Mouse (Mus musculus): ENCODE measurements around the gene Commd4.
"Not testable (repeated sequence)": the region's sequence is repeated elsewhere in the genome, so short reads cannot be mapped to it uniquely, and the experiment has no call there.

Gene Commd4

DNA sequence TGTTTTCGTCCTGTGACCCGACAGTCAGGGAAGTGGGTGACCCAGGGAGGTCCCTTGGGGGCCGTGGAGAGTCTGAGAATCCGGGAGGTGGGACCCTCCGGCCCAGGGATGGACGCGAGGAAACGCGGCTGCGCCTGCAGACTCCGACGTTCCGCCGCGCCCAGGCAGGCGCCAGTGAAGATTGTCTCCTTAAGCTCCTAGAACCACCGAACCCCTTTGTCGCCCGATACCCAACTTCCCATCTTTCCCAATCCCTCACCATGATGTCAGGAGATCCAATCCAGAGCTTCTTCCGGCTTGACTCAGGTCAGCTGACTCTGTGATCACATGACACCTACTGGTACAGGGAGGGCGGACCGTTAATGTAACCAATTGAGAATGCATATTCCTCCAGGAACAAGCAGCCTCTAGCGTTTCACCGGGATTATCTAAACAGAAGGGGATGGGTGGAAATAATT is at the start of gene Commd4:
Gene Commd4 (minus strand): TSS at position 319 of the 458 bp plus-strand sequence.
- peak; percentile 96 to 98 for DNase-seq

DNA sequence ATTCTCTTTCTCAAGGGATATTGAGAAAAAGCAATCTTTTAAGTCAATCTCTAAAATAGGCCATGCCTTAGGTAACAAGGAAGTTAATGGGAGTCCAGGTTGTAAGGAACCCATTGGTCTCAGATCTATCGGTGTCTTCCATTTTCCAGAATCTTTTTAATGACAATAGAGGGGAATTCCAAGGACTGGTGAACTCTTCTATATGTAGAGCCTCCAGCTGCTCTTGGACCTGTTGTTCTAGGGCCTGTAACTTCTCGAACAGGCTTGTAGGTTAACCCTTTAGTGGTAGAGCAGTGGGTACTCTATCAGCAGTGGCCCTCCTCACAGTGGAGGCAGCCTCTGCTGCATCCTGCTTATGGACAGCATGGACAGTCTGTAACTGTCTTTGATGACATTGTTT is 48.8 kb upstream of the Commd4 start:
- DNase-seq: no peak

DNA sequence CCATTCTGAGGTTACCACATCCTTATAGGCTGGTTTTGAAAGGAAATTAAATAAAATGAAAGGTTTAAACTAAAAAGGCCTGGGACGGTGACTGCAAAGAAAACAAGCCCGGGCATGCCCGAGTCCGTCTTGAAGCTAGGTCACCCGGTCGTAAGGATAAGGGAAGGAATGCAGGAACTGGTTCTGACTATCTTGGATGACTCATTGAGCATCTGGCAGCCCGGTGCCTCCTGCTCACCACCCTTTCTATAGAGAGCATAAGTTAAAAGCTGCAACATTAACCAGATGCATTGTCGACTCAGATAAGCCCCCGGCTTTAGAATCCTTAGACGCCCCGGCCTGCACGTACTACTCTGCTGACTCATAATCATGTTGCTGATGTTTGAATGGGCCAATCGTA is 45.4 kb upstream of the Commd4 start:
- DNase-seq: not testable (repeated sequence)

DNA sequence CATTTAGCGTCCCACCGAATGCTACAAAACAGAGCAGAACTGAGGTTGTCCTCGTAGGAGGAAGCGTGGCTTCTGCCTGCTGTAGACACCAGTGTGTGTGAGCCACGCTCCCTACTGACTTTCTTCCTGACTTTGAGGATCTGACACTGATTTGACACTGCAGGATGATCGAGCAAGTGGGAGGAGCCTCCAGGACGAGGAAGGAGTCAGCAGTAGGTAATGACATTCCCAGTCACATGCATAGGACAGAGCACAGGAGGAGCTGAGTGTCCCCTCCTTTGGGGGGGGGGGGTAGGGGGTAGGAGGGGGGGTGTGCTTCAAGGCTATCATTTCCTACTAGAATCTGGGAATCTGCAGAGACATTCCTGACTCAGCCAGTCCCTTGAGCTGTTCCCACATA is 44.9 kb upstream of the Commd4 start:
- DNase-seq: no peak

DNA sequence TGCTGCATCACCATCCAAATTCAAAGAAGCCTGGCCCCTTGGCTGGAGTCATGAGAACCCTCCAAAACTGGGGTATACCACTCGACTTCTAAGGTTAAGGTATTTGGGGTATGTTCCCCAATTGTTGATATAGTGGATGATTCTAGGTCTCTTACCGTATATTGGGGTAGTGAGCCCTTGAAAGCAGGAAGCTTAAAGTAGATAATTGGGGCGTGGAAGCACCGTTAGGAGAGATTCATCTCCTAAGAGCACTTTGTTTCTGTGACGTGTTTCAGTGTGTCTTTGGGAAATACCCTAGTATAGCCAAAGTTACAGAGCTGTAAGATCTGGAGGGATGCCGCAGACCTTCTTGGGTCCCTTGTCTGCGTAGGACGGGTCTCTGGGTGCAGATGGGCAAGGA is 39.3 kb upstream of the Commd4 start:
- DNase-seq: no peak

DNA sequence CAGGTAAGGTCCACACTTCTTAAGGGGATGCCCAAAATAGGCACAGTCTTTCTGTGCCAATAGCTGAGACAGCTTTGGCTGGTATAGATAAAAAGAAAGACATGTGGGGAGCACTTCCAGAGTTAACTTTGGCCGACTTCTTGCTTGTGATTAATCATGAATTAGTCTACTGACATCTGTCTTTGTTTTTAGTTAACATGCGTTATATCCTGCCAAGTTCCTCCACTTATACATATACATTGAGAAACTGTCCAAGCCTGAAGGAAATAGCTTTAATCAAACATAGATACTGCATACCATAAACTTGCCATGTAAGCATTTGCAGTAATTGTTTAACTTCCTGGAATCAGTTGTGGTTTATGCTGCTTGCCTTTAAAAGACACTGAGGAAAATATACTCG is 38.6 kb upstream of the Commd4 start:
- no peak for DNase-seq

DNA sequence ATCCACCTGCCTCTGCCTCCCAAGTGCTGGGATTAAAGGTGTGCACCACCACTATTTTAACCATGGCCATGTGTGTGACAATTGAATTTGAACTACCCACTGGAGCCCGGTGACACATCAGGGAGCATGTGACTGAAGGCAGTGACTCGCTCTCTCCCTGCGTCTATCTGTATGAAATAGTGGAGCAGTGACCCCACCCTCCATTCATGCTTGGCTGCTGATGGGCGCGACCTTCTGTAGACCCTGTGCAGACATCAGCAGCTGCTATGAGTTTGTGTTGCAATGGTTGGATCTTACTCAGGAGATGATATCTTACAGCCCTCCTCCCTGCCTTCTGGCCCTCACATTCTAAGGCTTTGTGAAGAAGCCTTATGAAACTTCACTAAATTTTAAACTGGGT is 10.3 kb upstream of the Commd4 start:
- DNase-seq: no peak

DNA sequence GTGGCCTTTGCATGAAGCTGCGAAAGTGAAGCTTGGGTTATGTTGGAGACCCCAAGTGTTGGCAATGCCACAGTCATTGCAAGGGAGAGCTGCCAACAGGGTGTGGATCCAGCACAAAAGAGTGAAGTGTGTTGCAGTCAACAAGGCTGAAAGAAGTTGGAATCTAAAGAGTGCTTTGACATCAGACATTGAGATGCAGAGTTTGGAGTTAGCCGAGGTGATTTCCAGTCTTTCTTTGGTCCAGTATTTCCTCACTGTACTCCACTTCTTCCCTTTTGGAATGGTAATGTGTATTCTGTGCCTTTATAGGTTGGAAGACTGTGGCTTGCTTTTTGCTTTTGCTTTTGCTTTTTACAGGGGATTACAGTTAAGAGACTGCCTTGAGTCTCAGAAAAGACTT is 8.0 kb upstream of the Commd4 start:
- DNase-seq: no peak

DNA sequence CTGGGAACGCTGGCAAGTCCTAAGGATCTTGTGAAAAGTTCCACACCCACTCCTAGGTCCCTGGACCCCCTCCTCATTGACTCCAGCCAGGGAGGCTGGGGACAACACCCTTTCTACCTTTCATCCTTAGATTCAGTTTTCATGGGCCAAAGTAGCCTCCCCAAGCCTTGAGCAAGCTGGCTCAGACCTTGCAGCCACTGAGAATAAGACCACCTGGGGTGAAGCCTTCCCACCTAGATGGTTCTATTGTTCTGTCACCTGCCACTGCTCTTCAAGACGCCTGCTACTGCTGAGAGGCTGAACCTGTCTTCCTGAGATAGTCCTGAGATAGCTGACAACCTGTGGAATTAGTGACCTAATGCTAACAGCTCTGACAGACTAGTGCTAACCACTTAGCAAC is 5.0 kb upstream of the Commd4 start:
- DNase-seq: no peak

DNA sequence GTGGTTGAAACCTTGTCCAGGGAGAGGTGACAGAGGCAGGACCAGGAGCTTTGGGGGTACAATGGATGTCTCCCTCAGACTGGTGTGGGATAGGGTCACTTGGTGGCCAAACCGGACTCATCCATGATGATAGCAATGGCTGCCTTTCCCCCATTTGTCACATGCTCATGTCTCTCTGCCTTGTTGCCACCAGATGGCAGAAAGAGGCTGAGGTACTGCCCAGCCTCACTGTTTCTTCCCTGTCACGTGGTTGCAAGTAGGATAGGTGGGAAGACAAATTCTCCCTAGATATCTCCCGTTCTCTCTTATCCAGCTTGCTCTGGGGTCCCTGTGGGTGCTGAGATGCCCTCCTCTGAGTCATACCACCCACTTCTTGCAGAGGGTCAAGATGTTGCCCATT is 4.4 kb upstream of the Commd4 start:
- peak; percentile 28 to 51 for DNase-seq

DNA sequence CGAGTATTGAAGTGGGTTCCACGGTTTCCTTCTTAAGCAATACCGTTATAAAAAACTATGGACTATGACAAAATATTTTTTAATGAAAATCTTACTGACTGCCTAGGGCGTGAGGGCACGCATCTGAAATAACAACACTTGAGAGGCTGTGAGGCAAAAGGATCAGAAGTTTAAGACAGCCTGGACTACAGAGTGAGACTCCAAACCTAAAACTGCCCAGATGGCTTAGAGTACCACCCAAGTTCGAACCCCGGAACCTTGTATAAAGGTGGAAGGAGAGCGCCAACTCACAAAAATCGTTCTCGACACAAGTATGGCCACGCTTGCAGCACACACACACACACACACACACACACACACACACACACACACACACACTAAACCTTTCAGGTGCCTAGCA is 375 bp upstream of the Commd4 start:
- DNase-seq: no peak

DNA sequence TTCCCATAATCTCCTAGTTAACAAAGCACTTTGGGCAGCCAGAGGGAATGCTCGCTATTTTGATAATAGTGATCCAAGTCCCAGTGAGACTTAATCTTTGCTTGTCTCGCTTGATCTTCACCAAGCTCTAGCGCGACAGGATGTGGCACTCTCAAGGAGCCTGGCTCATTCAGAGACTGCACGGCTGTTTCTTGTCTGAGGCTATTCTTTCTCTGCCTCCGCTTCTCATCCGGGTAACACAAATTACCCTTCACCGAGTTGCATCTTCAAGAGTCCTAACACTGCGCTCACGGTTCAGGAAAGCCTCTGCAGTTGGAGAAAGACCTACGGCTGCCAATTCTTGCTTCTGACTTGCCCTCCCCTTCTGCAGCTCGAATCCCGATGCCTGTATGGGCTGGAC is 632 bp downstream of the Commd4 start:
- DNase-seq: no peak

DNA sequence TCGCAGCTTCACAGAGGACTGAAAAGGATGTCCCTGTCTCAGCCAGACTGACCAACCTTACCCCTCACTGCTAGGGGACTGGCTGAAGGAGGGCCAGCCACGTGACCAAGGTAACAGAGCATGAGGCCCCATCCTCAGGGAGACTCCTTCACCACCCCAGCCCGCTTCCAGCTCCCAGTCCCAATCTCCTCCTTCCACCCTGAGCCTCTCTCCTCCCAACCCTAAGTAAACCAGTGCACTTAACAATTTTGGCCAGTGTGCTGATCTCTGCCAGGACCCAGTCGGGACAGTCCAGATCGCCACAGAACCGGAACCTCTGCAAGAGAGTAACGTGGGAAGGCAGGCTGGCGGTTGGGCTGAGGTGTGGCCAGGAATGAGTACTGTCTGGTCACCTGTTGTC is 1.3 kb downstream of the Commd4 start:
- DNase-seq: no peak

DNA sequence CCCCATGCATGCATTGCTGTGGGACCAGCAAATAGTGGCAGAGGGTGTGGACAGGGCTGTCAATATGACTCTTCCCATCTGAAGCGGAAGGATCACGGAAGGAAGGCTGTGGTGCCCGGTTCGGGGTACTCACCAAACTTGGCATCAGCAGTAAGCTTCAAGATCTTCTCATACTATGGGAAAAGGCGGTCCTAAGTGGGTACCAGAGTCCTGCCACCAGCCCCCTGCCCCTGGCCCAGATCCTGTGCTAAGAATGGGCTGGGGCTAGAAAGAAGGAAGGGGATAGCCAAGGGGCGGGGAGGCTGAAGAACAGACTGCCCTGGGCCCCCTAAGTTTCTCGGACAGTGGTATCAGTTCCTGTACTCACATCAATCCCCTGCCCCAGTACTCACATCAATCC is 1.7 kb downstream of the Commd4 start:
- DNase-seq: no peak

DNA sequence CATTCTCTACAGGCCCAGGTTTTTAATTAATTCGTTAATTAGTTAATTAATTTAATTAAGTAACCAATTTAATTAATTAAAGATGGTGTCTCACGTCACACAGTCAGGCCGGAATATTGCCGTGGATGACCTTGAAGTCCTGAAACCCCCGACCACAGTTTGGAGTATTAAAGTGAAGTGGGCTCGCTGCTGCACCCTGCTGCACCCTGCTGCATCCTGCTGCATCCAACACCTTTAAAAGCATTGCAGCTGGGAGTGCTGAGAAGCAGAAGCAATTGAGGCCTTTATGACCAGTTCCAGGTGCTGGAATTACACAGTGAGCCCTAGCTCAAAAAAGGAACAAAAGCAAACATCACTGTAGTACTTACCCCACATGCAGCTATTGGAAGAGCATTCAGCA is 5.8 kb downstream of the Commd4 start:
- no peak for DNase-seq

DNA sequence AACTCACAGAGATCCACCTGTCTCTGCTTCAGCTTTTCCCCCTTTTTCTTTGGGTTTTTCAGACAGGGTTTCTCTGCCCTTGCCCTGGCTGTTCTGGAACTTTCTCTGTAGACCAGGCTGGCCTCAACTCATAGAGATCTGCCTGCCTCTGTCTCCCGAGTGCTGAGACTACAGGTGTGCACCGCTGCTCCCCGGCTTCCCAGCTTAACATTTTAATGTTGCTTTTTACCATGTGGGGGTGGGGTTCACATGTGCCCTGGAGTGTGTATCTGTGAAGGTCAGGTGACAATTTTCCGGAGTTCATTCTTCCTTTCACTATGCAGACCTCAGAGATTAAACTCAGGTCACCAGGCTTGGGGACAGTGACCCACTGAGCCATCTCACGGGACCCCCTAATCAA is 7.9 kb downstream of the Commd4 start:
- DNase-seq: no peak

DNA sequence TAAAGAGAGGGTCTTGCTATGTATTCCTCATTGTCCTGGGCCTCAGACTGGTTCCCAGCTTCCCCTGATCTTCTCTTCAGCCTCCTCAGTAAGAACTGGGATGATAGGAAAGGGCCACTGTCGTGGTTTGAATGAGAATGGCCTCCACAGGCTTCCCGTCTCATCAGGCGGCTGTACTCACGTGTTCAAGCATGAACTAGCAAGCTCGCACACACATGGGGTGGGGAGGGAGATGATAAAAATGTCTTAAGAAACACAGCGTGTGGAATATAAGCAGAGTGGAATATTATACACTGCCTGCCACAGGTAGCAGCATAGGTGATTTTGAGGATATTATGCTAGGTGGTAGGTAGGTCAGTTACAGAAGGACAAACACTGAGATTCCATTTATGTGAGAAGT is 9.1 kb downstream of the Commd4 start:
- DNase-seq: no peak

DNA sequence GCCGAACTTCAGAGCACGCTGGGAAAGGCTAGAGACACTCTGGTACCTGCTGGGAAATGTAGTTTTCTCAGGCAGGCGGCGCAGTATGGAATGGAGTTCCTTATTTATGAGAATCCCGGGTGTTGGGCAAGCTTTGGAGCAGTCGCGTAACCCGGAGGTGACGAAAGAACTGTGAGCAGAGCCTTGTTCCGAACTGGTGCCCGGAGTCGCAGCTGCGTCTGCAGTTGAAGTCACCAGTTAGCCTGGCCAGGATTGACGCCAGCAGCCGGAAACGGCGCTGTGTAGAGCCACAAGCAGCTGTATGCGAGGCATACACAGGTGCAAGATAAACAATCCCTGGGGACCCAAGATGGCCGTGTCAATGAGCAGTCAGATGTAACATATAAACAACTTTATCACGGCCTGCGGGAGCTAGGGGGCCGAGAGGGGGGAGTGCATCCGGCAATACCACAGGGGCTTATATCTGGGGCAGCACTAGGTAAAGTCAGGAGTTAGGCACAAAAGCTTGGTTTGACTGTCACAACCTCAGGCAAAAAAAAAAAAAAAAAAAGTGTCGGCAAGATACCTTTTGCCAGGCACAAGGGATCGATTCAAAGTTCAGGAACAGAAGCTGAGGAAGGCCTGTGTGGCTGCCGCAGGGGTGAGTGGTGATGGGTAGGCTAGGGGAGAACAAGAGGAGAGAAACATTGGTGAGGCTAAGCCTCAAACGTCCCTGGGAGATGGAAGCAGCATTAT is 9.8 kb downstream of the Commd4 start, which contains the start of gene Neil1:
Gene Neil1 (minus strand): TSS at position 162 of the 735 bp plus-strand sequence.
- peak; percentile 87 to 93 for DNase-seq

DNA sequence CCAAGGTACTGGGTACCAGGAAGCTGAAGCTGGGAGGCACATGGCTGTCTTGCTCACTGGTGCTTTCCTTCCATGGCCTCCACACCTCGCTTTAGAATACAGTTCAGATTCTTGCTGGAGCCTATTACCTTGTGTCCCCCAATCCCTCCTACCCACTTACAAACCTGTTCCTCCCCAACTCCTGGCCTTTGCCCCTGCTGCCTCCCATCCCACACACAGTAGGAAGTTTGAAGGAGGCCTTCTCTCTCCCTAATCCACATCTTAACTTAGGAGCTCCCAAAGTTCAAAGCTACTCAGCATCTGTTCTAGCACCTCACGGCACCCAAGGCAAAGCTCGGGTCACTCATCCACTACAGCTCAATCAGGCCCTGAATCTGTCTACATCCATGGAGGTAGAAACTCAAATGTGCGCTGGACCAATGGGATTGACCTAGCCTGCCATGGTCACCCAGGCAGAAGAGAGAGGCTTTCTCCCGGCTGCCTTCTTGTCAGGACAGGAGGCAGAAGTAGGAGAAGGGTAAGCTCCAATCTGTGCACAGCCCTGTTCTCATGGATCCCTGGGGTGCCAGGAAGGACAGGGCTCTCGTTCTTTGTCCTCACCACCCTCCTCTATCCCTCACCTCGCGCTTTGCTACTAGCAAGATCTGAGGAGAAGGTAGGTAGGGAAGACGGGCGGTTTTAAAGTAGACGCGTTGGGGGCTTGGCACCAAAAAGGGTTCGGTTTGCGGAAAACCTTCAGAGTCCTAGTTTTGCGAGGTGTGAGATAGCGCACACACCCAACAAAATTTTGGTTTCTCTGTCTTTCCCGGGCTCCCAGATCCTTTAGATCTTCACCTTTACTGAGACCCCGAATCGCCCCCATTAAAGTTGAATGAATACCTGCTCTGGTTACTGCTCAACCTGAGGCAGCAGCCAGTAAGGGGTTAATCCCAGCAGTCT is 10.7 kb downstream of the Commd4 start:
- peak in 1 of 2 experiments; percentile 32 for DNase-seq

DNA sequence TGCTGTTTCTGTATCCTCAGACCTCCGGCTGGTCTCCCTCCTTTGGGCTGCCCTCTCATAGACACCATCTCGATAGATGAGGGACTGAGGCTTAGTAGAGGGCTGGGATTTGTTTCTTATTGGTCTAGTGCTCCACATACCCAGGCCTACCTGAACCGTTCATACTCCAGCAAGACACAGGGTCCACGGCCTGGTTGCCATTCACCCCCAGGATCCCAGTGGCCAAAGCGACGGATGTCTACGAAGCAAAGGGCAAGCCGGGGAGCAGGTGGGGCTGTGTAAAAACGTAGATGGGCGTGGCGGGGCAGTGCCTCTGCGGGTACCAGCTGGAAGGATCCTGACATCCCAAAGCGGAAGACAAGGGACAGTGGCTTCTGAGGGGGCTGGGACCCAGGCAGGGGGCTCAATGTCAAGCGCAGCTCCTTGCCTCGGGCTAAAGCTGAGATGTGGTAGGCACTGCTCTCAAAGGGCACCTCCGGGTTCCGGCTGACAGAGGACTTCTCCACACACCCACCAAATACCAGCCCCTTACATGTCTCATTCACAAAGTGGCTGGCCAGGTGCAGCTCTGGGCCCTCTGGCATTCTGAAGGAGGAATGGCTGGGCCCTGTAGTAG is 11.6 kb downstream of the Commd4 start:
- no peak for DNase-seq

DNA sequence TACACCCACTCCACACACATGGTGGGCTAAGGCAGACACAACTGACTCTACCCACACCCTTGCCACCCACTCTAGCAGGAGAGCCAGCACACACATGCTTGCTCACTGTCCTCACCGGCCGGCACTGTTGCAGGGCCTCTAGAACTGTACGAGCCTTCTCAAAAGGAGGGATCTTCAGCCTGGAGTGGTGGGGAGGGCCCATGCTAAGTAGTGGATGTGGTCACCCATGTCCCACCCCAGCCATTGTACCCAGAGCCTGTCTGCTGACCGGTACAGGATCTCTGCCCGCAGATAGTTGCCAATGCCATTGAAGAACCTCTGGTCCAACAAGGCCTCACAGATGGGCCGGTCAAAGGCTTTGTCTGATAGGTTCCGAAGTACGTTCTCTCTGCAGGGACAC is 13.3 kb downstream of the Commd4 start:
- DNase-seq: no peak

DNA sequence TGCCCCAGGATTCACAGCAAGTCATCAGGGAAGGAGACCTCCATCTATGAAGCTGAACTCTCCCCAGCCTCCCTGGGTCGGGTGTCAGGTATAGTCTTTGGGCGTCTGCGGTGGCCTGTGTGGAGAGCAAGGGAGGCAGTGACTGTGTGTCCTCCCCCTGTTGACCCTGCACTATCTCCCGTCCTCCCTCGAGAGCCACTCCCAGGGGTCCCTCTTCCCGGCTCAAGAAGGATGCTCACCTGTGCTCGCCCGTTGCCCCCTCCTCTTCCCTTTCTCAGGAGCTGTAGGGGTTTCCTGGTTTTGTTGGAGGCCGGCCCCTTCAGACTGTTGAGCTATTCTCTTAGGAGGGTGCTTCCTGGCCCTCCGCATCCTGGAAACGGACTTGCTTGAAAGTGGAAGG is 14.9 kb downstream of the Commd4 start:
- no peak for DNase-seq
